Mouse (Mus musculus) gastrocnemius, postnatal 4 days (tissue): Measurements from ENCODE around the gene Trappc2l. TPM values are rescaled to one million over a fixed set of nuclear protein-coding genes. Genes with fewer than 3 reads are reported as not detected.
"Not testable (repeated sequence)": the region's sequence is repeated elsewhere in the genome, so short reads cannot be mapped to it uniquely, and the experiment has no call there.

Source experiments
- DNase-seq, 2 experiments: peaks; one replicate each; pipeline ENCODE4 v3.0.0; 2021 to 2022; ENCODE audit warnings: low spot score in 2 of 2, mixed read lengths in 2 of 2
- total RNA-seq, 2 experiments: library from RNA; stranded (reverse); gene quantifications; 2 replicates each; pipeline ENCODE4 v1.2.3; 2021

The Trappc2l gene
- total RNA-seq, 2 experiments from 2014 or later, result 45.6 to 49.6 TPM

GRCm38 (mm10) chr8:122623844-122624642 is 12.6 kb downstream of the Trappc2l start:
- DNase-seq, result no peak

- DNase-seq, result no peak
Observed at GRCm38 (mm10) chr8:122624653-122625052, 13.2 kb downstream of the Trappc2l start.

GRCm38 (mm10) chr8:122625811-122626210 is 14.4 kb downstream of the Trappc2l start:
- no peak for DNase-seq

- no peak for DNase-seq
Observed at GRCm38 (mm10) chr8:122626896-122627295, 15.5 kb downstream of the Trappc2l start.

- DNase-seq, result no peak
Observed at GRCm38 (mm10) chr8:122629388-122629787, 17.9 kb downstream of the Trappc2l start.

GRCm38 (mm10) chr8:122630696-122631095 is 19.3 kb downstream of the Trappc2l start:
- no peak for DNase-seq

- not testable (repeated sequence) for DNase-seq
Observed at GRCm38 (mm10) chr8:122632134-122632533, 20.7 kb downstream of the Trappc2l start.

GRCm38 (mm10) chr8:122633205-122633604 is 21.8 kb downstream of the Trappc2l start:
- DNase-seq, result no peak

- no peak for DNase-seq
Observed at GRCm38 (mm10) chr8:122635878-122636802, 24.7 kb downstream of the Trappc2l start.

- DNase-seq, result peak in 1 of 2 experiments; percentile 43
Observed at GRCm38 (mm10) chr8:122636803-122637175, 25.3 kb downstream of the Trappc2l start.

- no peak for DNase-seq
Observed at GRCm38 (mm10) chr8:122637230-122637629, 25.8 kb downstream of the Trappc2l start.

GRCm38 (mm10) chr8:122638601-122639000 is 27.2 kb downstream of the Trappc2l start:
- DNase-seq, result no peak

GRCm38 (mm10) chr8:122639521-122640248 is 28.2 kb downstream of the Trappc2l start:
- DNase-seq, result peak; percentile 67 to 81

- DNase-seq, result no peak
Observed at GRCm38 (mm10) chr8:122640825-122641224, 29.4 kb downstream of the Trappc2l start.

- DNase-seq, result no peak
Observed at GRCm38 (mm10) chr8:122641406-122641805, 30.0 kb downstream of the Trappc2l start.

GRCm38 (mm10) chr8:122642071-122642470 is 30.6 kb downstream of the Trappc2l start:
- no peak for DNase-seq

- no peak for DNase-seq
Observed at GRCm38 (mm10) chr8:122644175-122644954, 32.9 kb downstream of the Trappc2l start.

- DNase-seq, result no peak
Observed at GRCm38 (mm10) chr8:122646337-122646736, 34.9 kb downstream of the Trappc2l start.

GRCm38 (mm10) chr8:122648192-122648970 is 36.9 kb downstream of the Trappc2l start:
- DNase-seq, result no peak
